ENCODE assay signal across 16 mouse cellular contexts in genomic region chr5:82966824-82967223, GRCm38 (mm10).
DNase-seq lines count a peak whose midpoint lies in the region; ATAC-seq and TF ChIP-seq lines count a peak whose summit lies in the region.
"Had no signal": no experiment of that assay in that cellular context is flagged by ENCODE, and none has a peak within 500 bp of the region (broad histone marks: within the 10 kb centered on the region; RNA-seq: fewer than 3 reads in every experiment).

No protein-coding gene starts in this region.

- TF ChIP-seq EP300 in lung, postnatal 0 days (IDR thresholded peaks at IDR 0.05), result no peak

- WGBS in lung, embryonic 16.5 days, result 37% methylated on average over 3 of the region's 3 CpGs
- 51% methylated on average over 3 of the region's 3 CpGs for WGBS in lung, postnatal 0 days
- 54% methylated on average over 3 of the region's 3 CpGs for WGBS in hindbrain, embryonic 16.5 days

- intact Hi-C loops in left cerebral cortex, postnatal 14 days (cut with DNase I), result no loop called here

- no peaks in the 10 kb centered on the region for H3K27me3 ChIP-seq in lung, embryonic 16.5 days (ENCODE audit: control insufficient read depth, insufficient read depth, low read depth, low read length)
- no peaks in the 10 kb centered on the region for H3K27me3 ChIP-seq in lung, postnatal 0 days (replicated peaks; ENCODE audit: insufficient read depth, low read length)
- H3K27me3 ChIP-seq in hindbrain, embryonic 16.5 days (replicated peaks; ENCODE audit: control insufficient read depth, insufficient read depth, low read length), result no peaks in the 10 kb centered on the region

- H3K27ac ChIP-seq in lung, embryonic 16.5 days (ENCODE audit: low read length), result no peak overlapping the region
- no peak overlapping the region for H3K27ac ChIP-seq in lung, postnatal 0 days (ENCODE audit: low read length)
- no peak overlapping the region for H3K27ac ChIP-seq in hindbrain, embryonic 16.5 days (ENCODE audit: low read depth, low read length)
- H3K27ac ChIP-seq: heart, embryonic 10.5 days had no signal

- H3K4me2 ChIP-seq in lung, embryonic 16.5 days (ENCODE audit: low read depth, low read length), result no peak overlapping the region
- no peak overlapping the region for H3K4me2 ChIP-seq in lung, postnatal 0 days (replicated peaks; ENCODE audit: low read depth, low read length)
- no peak overlapping the region for H3K4me2 ChIP-seq in hindbrain, embryonic 16.5 days (ENCODE audit: low read length)

- peak; percentile 59; the same call in 1 of the 2 replicates for ATAC-seq in lung, embryonic 16.5 days (ENCODE audit: low read depth)
- ATAC-seq in lung, postnatal 0 days, result no peak
- peak; percentile 64 for ATAC-seq in hindbrain, embryonic 16.5 days
- ATAC-seq: CD4-positive, CD25-positive, alpha-beta regulatory T cell, adult 4 months; inflammation-experienced regulatory T-cells, adult 6 months had no signal

- no peak overlapping the region for H3K9ac ChIP-seq in lung, embryonic 16.5 days (ENCODE audit: low read length)
- H3K9ac ChIP-seq in lung, postnatal 0 days (replicated peaks; ENCODE audit: low read depth), result no peak overlapping the region
- H3K9ac ChIP-seq in hindbrain, embryonic 16.5 days (ENCODE audit: low read depth, low read length), result no peak overlapping the region

- DNase-seq in cerebellum, adult 9-10 months, result peak; percentile 26
- no peak for DNase-seq in cerebellum, postnatal 25 days
- DNase-seq in lung, postnatal 0 days (ENCODE audit: low spot score), result no peak
- DNase-seq in retina, embryonic 14.5 days (ENCODE audit: low spot score), result peak; percentile 61
- no peak for DNase-seq in left cerebral cortex, postnatal 14 days (ENCODE audit: low spot score in 2 of 2)
- DNase-seq in MN1 (ENCODE audit: low spot score), result no peak
- DNase-seq: kidney, adult 8-10 months; liver; thymus, postnatal 4 days had no signal

- H3K36me3 ChIP-seq in lung, embryonic 16.5 days (ENCODE audit: control insufficient read depth, insufficient read depth, low read length), result no peaks in the 10 kb centered on the region
- H3K36me3 ChIP-seq in lung, postnatal 0 days (ENCODE audit: insufficient read depth, low read length), result no peaks in the 10 kb centered on the region
- no peaks in the 10 kb centered on the region for H3K36me3 ChIP-seq in hindbrain, embryonic 16.5 days (ENCODE audit: control insufficient read depth, insufficient read depth, low read length)
- H3K36me3 ChIP-seq: G1E; heart, embryonic 10.5 days had no signal

- no peaks in the 10 kb centered on the region for H3K9me3 ChIP-seq in lung, embryonic 16.5 days (ENCODE audit: control insufficient read depth, low read length)
- H3K9me3 ChIP-seq in lung, postnatal 0 days (ENCODE audit: low read length), result no peaks in the 10 kb centered on the region
- no peaks in the 10 kb centered on the region for H3K9me3 ChIP-seq in hindbrain, embryonic 16.5 days (ENCODE audit: control insufficient read depth, low read length)
- H3K9me3 ChIP-seq: heart, embryonic 10.5 days had no signal

- H3K4me3 ChIP-seq in lung, embryonic 16.5 days (ENCODE audit: low read length), result no peak overlapping the region
- H3K4me3 ChIP-seq in lung, postnatal 0 days (ENCODE audit: low read depth, low read length), result no peak overlapping the region
- no peak overlapping the region for H3K4me3 ChIP-seq in hindbrain, embryonic 16.5 days (ENCODE audit: low read length)
- H3K4me3 ChIP-seq: heart, embryonic 10.5 days; myocyte had no signal

- TF ChIP-seq CTCF in lung, postnatal 0 days (IDR thresholded peaks at IDR 0.05), result no peak

- no peaks in the 10 kb centered on the region for H3K4me1 ChIP-seq in lung, embryonic 16.5 days (replicated peaks; ENCODE audit: control insufficient read depth, insufficient read depth, low read length)
- H3K4me1 ChIP-seq in lung, postnatal 0 days (ENCODE audit: insufficient read depth, low read depth, low read length), result no peaks in the 10 kb centered on the region
- no peaks in the 10 kb centered on the region; the same call in 1 of the 2 replicates for H3K4me1 ChIP-seq in hindbrain, embryonic 16.5 days (ENCODE audit: control insufficient read depth, insufficient read depth, low read depth, low read length)
- H3K4me1 ChIP-seq: heart, embryonic 10.5 days had no signal

Comparison
In these comparisons a context has a peak if more than half of its experiments do, and no peak if none do; other contexts are left out.
1. DNase-seq: peak in cerebellum, adult 9-10 months (single experiment) and retina, embryonic 14.5 days (single experiment); none in cerebellum, postnatal 25 days (0 of 2), lung, postnatal 0 days (single experiment), left cerebral cortex, postnatal 14 days (0 of 2) and MN1 (single experiment).